Mouse (Mus musculus) testis, adult 2 months (tissue): ENCODE data around the gene Abcb9. TPM values are rescaled to one million over a fixed set of nuclear protein-coding genes. Genes with fewer than 3 reads are reported as not detected.
A peak's percentile ranks its signal among the peaks of the same experiment; 100 is the strongest.

Experiments
- H3K27ac ChIP-seq: fragments of 200-500 bp; 2 replicates; pipeline ENCODE4 v1.5.1; 2012; ENCODE audit warnings: low read depth, low read length; ENCODE audit not compliant: control insufficient read depth, insufficient read depth
- H3K27me3 ChIP-seq: fragments of 200-500 bp; 2 replicates; pipeline ENCODE4 v1.6.1; 2012; ENCODE audit warnings: mild to moderate bottlenecking, low read length, moderate library complexity; ENCODE audit not compliant: control insufficient read depth, insufficient read depth
- H3K36me3 ChIP-seq: fragments of 200-500 bp; 2 replicates; pipeline ENCODE4 v1.6.1; 2012; ENCODE audit warnings: mild to moderate bottlenecking, low read length; ENCODE audit not compliant: control insufficient read depth, insufficient read depth
- H3K4me1 ChIP-seq: fragments of 200-500 bp; 2 replicates; pipeline ENCODE4 v1.6.1; 2012; ENCODE audit warnings: low read length; ENCODE audit not compliant: control insufficient read depth, insufficient read depth
- H3K4me3 ChIP-seq: fragments of 200-500 bp; 2 replicates; pipeline ENCODE4 v1.5.1; 2012; ENCODE audit warnings: low read depth, mild to moderate bottlenecking, low read length, moderate library complexity, mixed read lengths; ENCODE audit not compliant: control insufficient read depth
- CTCF ChIP-seq: fragments of 200-500 bp; IDR thresholded peaks from 2 replicates; pipeline ENCODE4 v1.5.1; 2012; ENCODE audit warnings: low read depth, mild to moderate bottlenecking, inconsistent platforms, low read length, moderate library complexity; ENCODE audit not compliant: control insufficient read depth, insufficient read depth, insufficient replicate concordance
- POLR2A ChIP-seq: fragments of 200-500 bp; IDR thresholded peaks from 2 replicates; pipeline ENCODE4 v1.6.1; 2012; ENCODE audit warnings: low read depth, mild to moderate bottlenecking, inconsistent platforms, low read length, moderate library complexity; ENCODE audit not compliant: control insufficient read depth
- polyA plus RNA-seq: library from polyadenylated mRNA; depleted of rRNA; stranded (reverse); fragments of >200 nt; gene quantifications from 2 replicates; pipeline ENCODE4 v1.2.3, GENCODE M21; 2012

Gene Abcb9
- polyA plus RNA-seq, 1 experiment: 21.6 TPM

- Histone ChIP-seq H3K36me3 (no peaks in the 10 kb centered on the region), H3K27me3 (no peaks in the 10 kb centered on the region), H3K27ac (no peak overlapping the region), H3K4me3 (no peak overlapping the region), H3K4me1 (peaks cover 2% of the 10 kb centered on the region; the same call in 1 of the 2 replicates)
- no peak for TF ChIP-seq CTCF
- no peak for TF ChIP-seq POLR2A
Observed at GRCm38 (mm10) chr5:124045453-124046010, 50.1 kb downstream of the Abcb9 start.

GRCm38 (mm10) chr5:124043999-124044398 is 51.6 kb downstream of the Abcb9 start:
- no peak overlapping the region for H3K4me3 ChIP-seq
- no peak overlapping the region; the same call in 1 of the 2 replicates for H3K27ac ChIP-seq
- no peaks in the 10 kb centered on the region for H3K27me3 ChIP-seq
- no peak for TF ChIP-seq POLR2A
- no peak for TF ChIP-seq CTCF
- no peaks in the 10 kb centered on the region for H3K36me3 ChIP-seq
- peaks cover 2% of the 10 kb centered on the region; the same call in 1 of the 2 replicates for H3K4me1 ChIP-seq

GRCm38 (mm10) chr5:124043212-124043978 is 52.2 kb downstream of the Abcb9 start:
- Histone ChIP-seq H3K36me3 (no peaks in the 10 kb centered on the region), H3K4me1 (peaks cover 2% of the 10 kb centered on the region; the same call in 1 of the 2 replicates), H3K27ac (peak overlapping the region; percentile 73), H3K27me3 (no peaks in the 10 kb centered on the region), H3K4me3 (no peak overlapping the region)
- TF ChIP-seq CTCF (no peak), POLR2A (peak; percentile 27; the same call in 1 of the 2 replicates)

- Histone ChIP-seq H3K4me3 (no peak overlapping the region), H3K27me3 (no peaks in the 10 kb centered on the region), H3K27ac (peak overlapping the region; percentile 28), H3K36me3 (no peaks in the 10 kb centered on the region), H3K4me1 (peaks cover 2% of the 10 kb centered on the region; the same call in 1 of the 2 replicates)
- no peak for TF ChIP-seq POLR2A
- no peak for TF ChIP-seq CTCF
Observed at GRCm38 (mm10) chr5:124041097-124041496, 54.5 kb downstream of the Abcb9 start.

- Histone ChIP-seq H3K27me3 (no peaks in the 10 kb centered on the region), H3K4me1 (peaks cover 2% of the 10 kb centered on the region; the same call in 1 of the 2 replicates), H3K27ac (no peak overlapping the region), H3K36me3 (no peaks in the 10 kb centered on the region), H3K4me3 (no peak overlapping the region)
- TF ChIP-seq POLR2A: no peak
- no peak for TF ChIP-seq CTCF
Observed at GRCm38 (mm10) chr5:124039602-124040001, 56.0 kb downstream of the Abcb9 start.

- no peak overlapping the region for H3K4me3 ChIP-seq
- no peaks in the 10 kb centered on the region for H3K36me3 ChIP-seq
- peaks cover 2% of the 10 kb centered on the region; the same call in 1 of the 2 replicates for H3K4me1 ChIP-seq
- H3K27ac ChIP-seq: no peak overlapping the region
- TF ChIP-seq CTCF: no peak
- TF ChIP-seq POLR2A: no peak
- no peaks in the 10 kb centered on the region for H3K27me3 ChIP-seq
Observed at GRCm38 (mm10) chr5:124036836-124037235, 58.8 kb downstream of the Abcb9 start.

GRCm38 (mm10) chr5:124036341-124036740 is 59.3 kb downstream of the Abcb9 start:
- H3K27ac ChIP-seq: no peak overlapping the region
- TF ChIP-seq POLR2A (no peak), CTCF (no peak)
- H3K4me1 ChIP-seq: peaks cover 3% of the 10 kb centered on the region; the same call in 1 of the 2 replicates
- H3K4me3 ChIP-seq: no peak overlapping the region
- H3K27me3 ChIP-seq: no peaks in the 10 kb centered on the region
- no peaks in the 10 kb centered on the region for H3K36me3 ChIP-seq

GRCm38 (mm10) chr5:124035806-124036205 is 59.8 kb downstream of the Abcb9 start:
- Histone ChIP-seq H3K36me3 (no peaks in the 10 kb centered on the region), H3K27ac (no peak overlapping the region), H3K27me3 (no peaks in the 10 kb centered on the region), H3K4me3 (no peak overlapping the region), H3K4me1 (peaks cover 6% of the 10 kb centered on the region; the same call in 1 of the 2 replicates)
- TF ChIP-seq CTCF (no peak), POLR2A (no peak)
